Mouse (Mus musculus) olfactory bulb, adult 2 months (tissue): ENCODE data around the gene Tbx10.

Source experiments
- CTCF ChIP-seq: fragments of 200-500 bp; IDR thresholded peaks from 2 replicates; pipeline ENCODE4 v1.5.1; 2012; ENCODE audit warnings: low read depth, mild to moderate bottlenecking, low read length, moderate library complexity; ENCODE audit not compliant: insufficient read depth
- POLR2A ChIP-seq: fragments of 200-500 bp; IDR thresholded peaks from 2 replicates; pipeline ENCODE4 v1.6.1; 2012; ENCODE audit warnings: mild to moderate bottlenecking, low read depth, low read length, moderate library complexity; ENCODE audit not compliant: insufficient read depth

GRCm38 (mm10) chr19:4047859-4048258 lies 55.3 kb downstream of the Tbx10 start:
- TF ChIP-seq POLR2A (no peak), CTCF (no peak)
